Mouse (Mus musculus): ENCODE measurements around the gene Rrm2.

Rrm2 gene

GRCm38 (mm10) chr12:24750521-24750920, 42.5 kb downstream of the Rrm2 start:
- DNase-seq = no peak

DNA sequence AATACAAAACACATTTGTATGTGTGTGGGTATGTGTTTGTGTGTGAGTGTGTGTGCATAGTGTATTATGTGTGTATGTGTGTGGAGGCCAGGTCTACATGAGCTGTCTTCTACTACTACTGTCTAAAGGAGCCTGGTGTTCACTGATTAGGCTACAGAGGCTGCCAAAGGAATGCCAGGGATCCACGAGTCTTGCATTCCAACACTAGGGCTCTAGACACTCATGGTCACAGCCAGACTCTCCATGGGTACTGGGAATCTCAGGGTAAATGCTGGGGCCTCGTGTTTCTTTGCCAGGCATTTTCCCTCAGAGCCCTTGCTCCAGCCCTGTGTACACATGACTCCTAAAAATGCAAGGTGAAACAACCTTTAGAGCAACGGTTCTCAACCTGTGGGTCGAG, 45.6 kb downstream of the Rrm2 start:
- no peak for DNase-seq

- DNase-seq = no peak
Observed at GRCm38 (mm10) chr12:24754693-24755092, 46.7 kb downstream of the Rrm2 start.

GRCm38 (mm10) chr12:24755471-24755870, 47.4 kb downstream of the Rrm2 start:
- no peak for DNase-seq

- DNase-seq = no peak
Observed at GRCm38 (mm10) chr12:24757387-24757786, 49.3 kb downstream of the Rrm2 start.

DNA sequence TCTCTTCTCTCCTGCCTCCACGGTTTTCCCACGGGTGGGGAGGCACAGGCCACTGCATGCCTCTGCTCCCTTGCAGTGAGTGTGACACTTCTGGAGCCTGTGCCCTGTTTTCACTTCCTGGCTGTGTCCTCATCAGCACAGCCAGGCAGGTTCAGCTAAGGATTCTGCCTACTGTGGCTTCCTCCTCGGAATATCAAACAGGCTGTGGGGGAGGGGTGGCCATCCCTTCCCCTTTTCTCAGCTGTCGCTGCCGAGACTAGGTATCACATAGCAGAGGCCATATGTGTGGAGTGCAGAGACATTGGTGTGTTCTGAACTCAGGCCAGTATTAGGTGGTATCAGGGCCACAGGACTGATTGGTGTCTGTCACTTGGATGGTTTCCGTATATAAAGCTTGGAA, 50.3 kb downstream of the Rrm2 start:
- DNase-seq = peak; percentile 71

GRCm38 (mm10) chr12:24762253-24762652, 54.2 kb downstream of the Rrm2 start:
- peak; percentile 57 for DNase-seq
